Mouse (Mus musculus) spleen, postnatal 0 days (tissue): Measurements from ENCODE around the gene Kdm5a. TPM values are rescaled to one million over a fixed set of nuclear protein-coding genes. Genes with fewer than 3 reads are reported as not detected.

Experiments used
- polyA plus RNA-seq: library from polyadenylated mRNA; unstranded; fragments of >200 nt; fragmentation: Nextera tagmentation; extraction: Ambion mirVana; gene quantifications from 2 replicates; pipeline ENCODE4 v1.2.1, GENCODE M21; 2015

Gene Kdm5a
- polyA plus RNA-seq, result 33.3 and 34.0 TPM in 2 replicates

GRCm38 (mm10) chr6:120363688-120364522 lies at the start of gene Kdm5a, which contains the start of gene Ccdc77:
Gene Kdm5a, plus strand, starts transcription at chr6:120364124.
Gene Ccdc77, minus strand, starts transcription at chr6:120364374.

GRCm38 (mm10) chr6:120463086-120463871 lies 99.4 kb downstream of the Kdm5a start, which contains the start of gene Il17ra:
Gene Il17ra, plus strand, starts transcription at chr6:120463247.

GRCm38 (mm10) chr6:120493374-120494181 lies 129.7 kb downstream of the Kdm5a start, which contains the start of gene Tmem121b:
Gene Tmem121b, minus strand, starts transcription at chr6:120493807.

Other genes with a start within 250 kb of the Kdm5a start
- not detected in 2 replicates for gene D330020A13Rik, start 69.8 kb upstream of the Kdm5a start, polyA plus RNA-seq
- 0.14 and 0.18 TPM in 2 replicates for gene B4galnt3, start 69.6 kb upstream of the Kdm5a start, polyA plus RNA-seq
- gene Ccdc77, start 250 bp downstream of the Kdm5a start, polyA plus RNA-seq, result 19.1 and 19.9 TPM in 2 replicates
- 18.9 and 25.0 TPM in 2 replicates for gene Il17ra, start 99.1 kb downstream of the Kdm5a start, polyA plus RNA-seq
- gene Tmem121b, start 129.7 kb downstream of the Kdm5a start, polyA plus RNA-seq, result 0.04 and 0.05 TPM in 2 replicates
- 10.2 and 11.2 TPM in 2 replicates for gene Hdhd5, start 167.2 kb downstream of the Kdm5a start, polyA plus RNA-seq